16 mouse cellular contexts compared by ENCODE assay signal in genomic region chr1:179108759-179109158, GRCm38 (mm10).
DNase-seq lines count a peak whose midpoint lies in the region; ATAC-seq and TF ChIP-seq lines count a peak whose summit lies in the region.
"Had no signal": no experiment of that assay in that cellular context is flagged by ENCODE, and none has a peak within 500 bp of the region (broad histone marks: within the 10 kb centered on the region; RNA-seq: fewer than 3 reads in every experiment).

No protein-coding gene starts in this region.

- H3K9ac ChIP-seq in forebrain, embryonic 14.5 days (ENCODE audit: low read length): no peak overlapping the region
- H3K9ac ChIP-seq in embryonic facial prominence, embryonic 15.5 days: no peak overlapping the region
- H3K9ac ChIP-seq in liver, embryonic 12.5 days: no peak overlapping the region
- H3K9ac ChIP-seq: heart, embryonic 12.5 days; neural tube, embryonic 13.5 days had no signal

- H3K36me3 ChIP-seq in forebrain, embryonic 14.5 days (ENCODE audit: control insufficient read depth, insufficient read depth, low read length): no peaks in the 10 kb centered on the region
- no peaks in the 10 kb centered on the region for H3K36me3 ChIP-seq in forebrain, embryonic 10.5 days (replicated peaks)
- no peaks in the 10 kb centered on the region for H3K36me3 ChIP-seq in embryonic facial prominence, embryonic 15.5 days
- no peaks in the 10 kb centered on the region for H3K36me3 ChIP-seq in liver, embryonic 12.5 days
- H3K36me3 ChIP-seq: G1E; heart, embryonic 12.5 days; hindbrain, embryonic 10.5 days; neural tube, embryonic 13.5 days had no signal

- peaks cover 40% of the 10 kb centered on the region for H3K27me3 ChIP-seq in forebrain, embryonic 14.5 days (replicated peaks; ENCODE audit: control insufficient read depth, insufficient read depth, low read length)
- H3K27me3 ChIP-seq in forebrain, embryonic 10.5 days (ENCODE audit: poor library complexity, severe bottlenecking): peaks cover 77% of the 10 kb centered on the region
- H3K27me3 ChIP-seq in embryonic facial prominence, embryonic 15.5 days: no peaks in the 10 kb centered on the region
- no peaks in the 10 kb centered on the region for H3K27me3 ChIP-seq in liver, embryonic 12.5 days (replicated peaks)
- H3K27me3 ChIP-seq: heart, embryonic 12.5 days had no signal

- WGBS in forebrain, embryonic 14.5 days: 14% methylated on average over 7 of the region's 7 CpGs
- 62% methylated on average over 7 of the region's 7 CpGs for WGBS in forebrain, embryonic 10.5 days
- 43% methylated on average over 7 of the region's 7 CpGs for WGBS in embryonic facial prominence, embryonic 15.5 days
- WGBS in liver, embryonic 12.5 days (ENCODE audit: insufficient replicate concordance): 11% methylated on average over 7 of the region's 7 CpGs

- no peak overlapping the region for H3K4me2 ChIP-seq in forebrain, embryonic 14.5 days (ENCODE audit: low read length)
- H3K4me2 ChIP-seq in embryonic facial prominence, embryonic 15.5 days (replicated peaks): no peak overlapping the region
- peak overlapping the region; percentile 34 for H3K4me2 ChIP-seq in liver, embryonic 12.5 days
- H3K4me2 ChIP-seq: heart, embryonic 12.5 days; neural tube, embryonic 13.5 days had no signal

- H3K4me3 ChIP-seq in forebrain, embryonic 14.5 days (ENCODE audit: low read depth, low read length): no peak overlapping the region
- H3K4me3 ChIP-seq in forebrain, embryonic 10.5 days: no peak overlapping the region
- no peak overlapping the region for H3K4me3 ChIP-seq in embryonic facial prominence, embryonic 15.5 days (replicated peaks)
- peak overlapping the region; percentile 11; the same call in 1 of the 2 replicates for H3K4me3 ChIP-seq in liver, embryonic 12.5 days
- H3K4me3 ChIP-seq: heart, embryonic 12.5 days; hindbrain, embryonic 10.5 days; neural tube, embryonic 13.5 days had no signal

- no peak for ATAC-seq in forebrain, embryonic 14.5 days
- ATAC-seq in embryonic facial prominence, embryonic 15.5 days (ENCODE audit: insufficient number of reproducible peaks, low FRiP score, low TSS enrichment, low read depth): no peak
- peak; percentile 51; the same call in 1 of the 2 replicates for ATAC-seq in liver, embryonic 12.5 days
- ATAC-seq in activated CD4-positive, CD25-positive, alpha-beta regulatory T cell, adult 4 months: no peak
- ATAC-seq: intestine, embryonic 16.5 days had no signal

- H3K9me3 ChIP-seq in forebrain, embryonic 14.5 days (replicated peaks; ENCODE audit: control insufficient read depth, low read length): no peaks in the 10 kb centered on the region
- H3K9me3 ChIP-seq in forebrain, embryonic 10.5 days: peaks cover 2% of the 10 kb centered on the region; the same call in 1 of the 2 replicates
- no peaks in the 10 kb centered on the region for H3K9me3 ChIP-seq in embryonic facial prominence, embryonic 15.5 days (replicated peaks)
- H3K9me3 ChIP-seq in liver, embryonic 12.5 days (replicated peaks): peaks cover 3% of the 10 kb centered on the region; the same call in 1 of the 2 replicates
- H3K9me3 ChIP-seq: hindbrain, embryonic 10.5 days; neural tube, embryonic 13.5 days had no signal

- peaks cover 28% of the 10 kb centered on the region for H3K4me1 ChIP-seq in forebrain, embryonic 14.5 days (ENCODE audit: control insufficient read depth, insufficient read depth, low read length)
- peaks cover 37% of the 10 kb centered on the region for H3K4me1 ChIP-seq in forebrain, embryonic 10.5 days
- H3K4me1 ChIP-seq in embryonic facial prominence, embryonic 15.5 days: peaks cover 28% of the 10 kb centered on the region
- H3K4me1 ChIP-seq in liver, embryonic 12.5 days: peaks cover 25% of the 10 kb centered on the region

- no peak for TF ChIP-seq CTCF in brain, embryonic 14.5 days (IDR thresholded peaks at IDR 0.05; ENCODE audit: borderline replicate concordance, extremely low read depth, insufficient read depth, insufficient read length)

- TF ChIP-seq POLR2A in brain, embryonic 14.5 days (IDR thresholded peaks at IDR 0.05; ENCODE audit: borderline replicate concordance, extremely low read depth, insufficient read depth, insufficient read length, poor library complexity, severe bottlenecking): no peak

- DNase-seq in forebrain, embryonic 14.5 days (ENCODE audit: low spot score): peak; percentile 72
- DNase-seq in forebrain, embryonic 10.5 days (ENCODE audit: extremely low spot score, low spot score): no peak
- DNase-seq in brain, embryonic 14.5 days (ENCODE audit: low read depth): peak; percentile 73
- no peak for DNase-seq in adrenal gland, postnatal 10 days
- DNase-seq in spleen, adult 18-20 months: no peak
- DNase-seq: adrenal gland, postnatal 36 days; cerebellum, adult 11 months; kidney, postnatal 25 days had no signal

- no peak overlapping the region for H3K27ac ChIP-seq in forebrain, embryonic 14.5 days (ENCODE audit: low read depth, low read length)
- no peak overlapping the region for H3K27ac ChIP-seq in forebrain, embryonic 10.5 days
- H3K27ac ChIP-seq in embryonic facial prominence, embryonic 15.5 days (replicated peaks): peak overlapping the region; percentile 87
- 0 out of 2 replicates have a peak overlapping the region, but pooled peaks have one; percentile 45 for H3K27ac ChIP-seq in liver, embryonic 12.5 days
- H3K27ac ChIP-seq: hindbrain, embryonic 10.5 days; neural tube, embryonic 13.5 days had no signal

Comparison
In these comparisons a context has a peak if more than half of its experiments do, and no peak if none do; other contexts are left out.
1. DNase-seq: peak in forebrain, embryonic 14.5 days (single experiment) and brain, embryonic 14.5 days (single experiment); none in forebrain, embryonic 10.5 days (single experiment), adrenal gland, postnatal 10 days (single experiment) and spleen, adult 18-20 months (0 of 2).
2. H3K27ac ChIP-seq: peak in embryonic facial prominence, embryonic 15.5 days (single experiment) and liver, embryonic 12.5 days (single experiment); none in forebrain, embryonic 14.5 days (single experiment) and forebrain, embryonic 10.5 days (single experiment).